Mouse (Mus musculus): ENCODE data around the gene Cd28.

GRCm38 (mm10) chr1:60761528-60762171, 45.0 kb downstream of the Cd28 start:
- TF ChIP-seq MAX (IDR thresholded peaks at IDR 0.05; ENCODE audit: low read depth) (no peak), USF1 (IDR thresholded peaks at IDR 0.05; ENCODE audit: low read depth) (no peak), REST (IDR thresholded peaks at IDR 0.05; ENCODE audit: insufficient read depth, insufficient read length) (no peak), POLR2A (IDR thresholded peaks at IDR 0.05; ENCODE audit: insufficient read length, low read depth) (no peak), TCF3 (IDR thresholded peaks at IDR 0.05; ENCODE audit: insufficient read length, low read depth) (no peak), TCF12 (IDR thresholded peaks at IDR 0.05; ENCODE audit: insufficient read depth, poor library complexity, severe bottlenecking) (no peak), MYOD1 (IDR thresholded peaks at IDR 0.05; ENCODE audit: control insufficient read depth in 1 of 3, insufficient read length in 2 of 3, low read depth in 2 of 3) (no peak)

Data from myocyte (in vitro differentiated cells).